Mouse (Mus musculus): ENCODE results near the gene Trim2. TPM values are rescaled to one million over a fixed set of nuclear protein-coding genes. Genes with fewer than 3 reads are reported as not detected.

The Trim2 gene
- total RNA-seq, 2 experiments from 2014 or later = 8.9 to 10.9 TPM

- no peak for ATAC-seq (replicated peaks; ENCODE audit: low FRiP score, poor library complexity, severe bottlenecking)
Observed at GRCm38 (mm10) chr3:84208475-84208874, 98.2 kb downstream of the Trim2 start.

- ATAC-seq (replicated peaks; ENCODE audit: low FRiP score, poor library complexity, severe bottlenecking) = no peak
Observed at GRCm38 (mm10) chr3:84207366-84207765, 99.3 kb downstream of the Trim2 start.

- ATAC-seq (replicated peaks; ENCODE audit: low FRiP score, poor library complexity, severe bottlenecking) = no peak
Observed at GRCm38 (mm10) chr3:84206106-84206505, 100.6 kb downstream of the Trim2 start.

GRCm38 (mm10) chr3:84205650-84206049, 101.0 kb downstream of the Trim2 start:
- no peak for ATAC-seq (replicated peaks; ENCODE audit: low FRiP score, poor library complexity, severe bottlenecking)

GRCm38 (mm10) chr3:84204640-84205039, 102.0 kb downstream of the Trim2 start:
- ATAC-seq (replicated peaks; ENCODE audit: low FRiP score, poor library complexity, severe bottlenecking) = no peak

- no peak for ATAC-seq (replicated peaks; ENCODE audit: low FRiP score, poor library complexity, severe bottlenecking)
Observed at GRCm38 (mm10) chr3:84200559-84201420, 105.9 kb downstream of the Trim2 start.

GRCm38 (mm10) chr3:84199516-84199915, 107.2 kb downstream of the Trim2 start:
- ATAC-seq (replicated peaks; ENCODE audit: low FRiP score, poor library complexity, severe bottlenecking) = no peak

- ATAC-seq (replicated peaks; ENCODE audit: low FRiP score, poor library complexity, severe bottlenecking) = no peak
Observed at GRCm38 (mm10) chr3:84198229-84198628, 108.4 kb downstream of the Trim2 start.

- ATAC-seq (replicated peaks; ENCODE audit: low FRiP score, poor library complexity, severe bottlenecking) = no peak
Observed at GRCm38 (mm10) chr3:84193881-84194280, 112.8 kb downstream of the Trim2 start.

GRCm38 (mm10) chr3:84191141-84191881, 115.4 kb downstream of the Trim2 start:
- ATAC-seq (replicated peaks; ENCODE audit: low FRiP score, poor library complexity, severe bottlenecking) = no peak

- ATAC-seq (replicated peaks; ENCODE audit: low FRiP score, poor library complexity, severe bottlenecking) = no peak
Observed at GRCm38 (mm10) chr3:84190513-84191061, 116.1 kb downstream of the Trim2 start.

- no peak for ATAC-seq (replicated peaks; ENCODE audit: low FRiP score, poor library complexity, severe bottlenecking)
Observed at GRCm38 (mm10) chr3:84189629-84190173, 117.0 kb downstream of the Trim2 start.

GRCm38 (mm10) chr3:84181717-84182116, 125.0 kb downstream of the Trim2 start:
- no peak for ATAC-seq (replicated peaks; ENCODE audit: low FRiP score, poor library complexity, severe bottlenecking)

GRCm38 (mm10) chr3:84181102-84181501, 125.6 kb downstream of the Trim2 start:
- no peak for ATAC-seq (replicated peaks; ENCODE audit: low FRiP score, poor library complexity, severe bottlenecking)

- no peak for ATAC-seq (replicated peaks; ENCODE audit: low FRiP score, poor library complexity, severe bottlenecking)
Observed at GRCm38 (mm10) chr3:84180304-84180703, 126.4 kb downstream of the Trim2 start.

- ATAC-seq (replicated peaks; ENCODE audit: low FRiP score, poor library complexity, severe bottlenecking) = no peak
Observed at GRCm38 (mm10) chr3:84177834-84178233, 128.8 kb downstream of the Trim2 start.

- 0 out of 2 replicates have a peak, but pooled peaks have one; percentile 42 for ATAC-seq (replicated peaks; ENCODE audit: low FRiP score, poor library complexity, severe bottlenecking)
Observed at GRCm38 (mm10) chr3:84175337-84176315, 131.1 kb downstream of the Trim2 start.

- ATAC-seq (replicated peaks; ENCODE audit: low FRiP score, poor library complexity, severe bottlenecking) = no peak
Observed at GRCm38 (mm10) chr3:84173581-84174154, 133.0 kb downstream of the Trim2 start, which contains the start of gene Gm6525. Gene Gm6525 (plus strand): TSS chr3:84174104.

GRCm38 (mm10) chr3:84172406-84172805, 134.3 kb downstream of the Trim2 start:
- ATAC-seq (replicated peaks; ENCODE audit: low FRiP score, poor library complexity, severe bottlenecking) = no peak

Measured in erythroid progenitor cell, adult 5-6 weeks (primary cell).